Mouse (Mus musculus): ENCODE data around the gene Fbxo40. TPM values are rescaled to one million over a fixed set of nuclear protein-coding genes. Genes with fewer than 3 reads are reported as not detected.

Gene Fbxo40
- polyA plus RNA-seq, 1 experiment from 2014 or later = not detected

- peaks cover 21% of the 10 kb centered on the region for H3K36me3 ChIP-seq (ENCODE audit: control insufficient read depth, insufficient read depth, low read length)
- no peak for DNase-seq (ENCODE audit: low spot score)
- WGBS = 78% methylated on average over 6 of the region's 6 CpGs
Observed at GRCm38 (mm10) chr16:36921980-36922379, 68.3 kb downstream of the Fbxo40 start.

GRCm38 (mm10) chr16:36921067-36921613, 69.1 kb downstream of the Fbxo40 start:
- WGBS = 89% methylated on average over 8 of the region's 8 CpGs
- ATAC-seq (replicated peaks; ENCODE audit: low FRiP score) (no peak), DNase-seq (ENCODE audit: low spot score) (no peak)
- Histone ChIP-seq H3K27ac (ENCODE audit: low read depth, low read length) (no peak overlapping the region), H3K9me3 (ENCODE audit: control insufficient read depth, low read length) (no peaks in the 10 kb centered on the region), H3K9ac (ENCODE audit: low read depth, low read length) (no peak overlapping the region), H3K36me3 (ENCODE audit: control insufficient read depth, insufficient read depth, low read length) (peaks cover 23% of the 10 kb centered on the region), H3K4me3 (ENCODE audit: low read depth, low read length) (no peak overlapping the region), H3K4me2 (no peak overlapping the region), H3K27me3 (replicated peaks; ENCODE audit: control insufficient read depth, insufficient read depth, low read length) (no peaks in the 10 kb centered on the region), H3K4me1 (replicated peaks; ENCODE audit: control insufficient read depth, insufficient read depth, low read length) (no peaks in the 10 kb centered on the region)

More at GRCm38 (mm10) chr16:36921980-36922379, 68.3 kb downstream of the Fbxo40 start:
- Histone ChIP-seq H3K27ac (ENCODE audit: low read depth, low read length) (no peak overlapping the region), H3K4me2 (no peak overlapping the region), H3K4me3 (ENCODE audit: low read depth, low read length) (no peak overlapping the region), H3K9ac (ENCODE audit: low read depth, low read length) (no peak overlapping the region), H3K4me1 (replicated peaks; ENCODE audit: control insufficient read depth, insufficient read depth, low read length) (no peaks in the 10 kb centered on the region), H3K9me3 (ENCODE audit: control insufficient read depth, low read length) (no peaks in the 10 kb centered on the region), H3K27me3 (replicated peaks; ENCODE audit: control insufficient read depth, insufficient read depth, low read length) (no peaks in the 10 kb centered on the region)
- no peak for ATAC-seq (replicated peaks; ENCODE audit: low FRiP score)

DNA sequence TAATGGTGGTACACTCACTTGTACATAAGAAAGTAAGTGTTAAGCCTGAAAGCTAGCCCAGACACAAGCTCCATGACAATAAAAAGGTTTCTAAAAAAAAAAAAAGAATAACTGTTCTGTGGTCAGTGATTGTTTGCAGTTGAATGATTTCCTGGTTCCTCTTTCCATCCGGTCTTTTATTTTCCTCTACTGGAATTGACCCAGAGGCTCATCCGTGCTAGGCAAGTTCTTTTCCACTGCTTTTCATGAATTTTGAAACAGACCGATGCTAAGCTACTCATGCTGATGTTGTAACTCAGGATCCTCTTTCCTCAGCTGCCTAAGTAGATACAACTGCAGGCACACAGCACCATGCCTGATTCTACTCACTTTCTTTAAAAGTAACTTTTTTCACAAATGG, 69.9 kb downstream of the Fbxo40 start:
- no peaks in the 10 kb centered on the region for H3K4me1 ChIP-seq (replicated peaks; ENCODE audit: control insufficient read depth, insufficient read depth, low read length)
- H3K9me3 ChIP-seq (ENCODE audit: control insufficient read depth, low read length) = no peaks in the 10 kb centered on the region
- H3K27me3 ChIP-seq (replicated peaks; ENCODE audit: control insufficient read depth, insufficient read depth, low read length) = no peaks in the 10 kb centered on the region
- H3K4me2 ChIP-seq = no peak overlapping the region
- ATAC-seq (replicated peaks; ENCODE audit: low FRiP score) (no peak), DNase-seq (ENCODE audit: low spot score) (no peak)
- peaks cover 19% of the 10 kb centered on the region for H3K36me3 ChIP-seq (ENCODE audit: control insufficient read depth, insufficient read depth, low read length)
- WGBS = 79% methylated on average over 3 of the region's 3 CpGs
- H3K9ac ChIP-seq (ENCODE audit: low read depth, low read length) = no peak overlapping the region
- no peak overlapping the region for H3K27ac ChIP-seq (ENCODE audit: low read depth, low read length)
- no peak overlapping the region for H3K4me3 ChIP-seq (ENCODE audit: low read depth, low read length)

- no peaks in the 10 kb centered on the region for H3K9me3 ChIP-seq (ENCODE audit: control insufficient read depth, low read length)
- H3K36me3 ChIP-seq (ENCODE audit: control insufficient read depth, insufficient read depth, low read length) = peaks cover 16% of the 10 kb centered on the region
- no peak overlapping the region for H3K4me3 ChIP-seq (ENCODE audit: low read depth, low read length)
- no peak overlapping the region for H3K27ac ChIP-seq (ENCODE audit: low read depth, low read length)
- WGBS = 95% methylated on average over 10 of the region's 10 CpGs
- no peaks in the 10 kb centered on the region for H3K27me3 ChIP-seq (replicated peaks; ENCODE audit: control insufficient read depth, insufficient read depth, low read length)
- H3K9ac ChIP-seq (ENCODE audit: low read depth, low read length) = no peak overlapping the region
- DNase-seq (ENCODE audit: low spot score) (no peak), ATAC-seq (replicated peaks; ENCODE audit: low FRiP score) (no peak)
- H3K4me1 ChIP-seq (replicated peaks; ENCODE audit: control insufficient read depth, insufficient read depth, low read length) = no peaks in the 10 kb centered on the region
- H3K4me2 ChIP-seq = no peak overlapping the region
Observed at GRCm38 (mm10) chr16:36918505-36918904, 71.8 kb downstream of the Fbxo40 start.

GRCm38 (mm10) chr16:36914195-36914594, 76.1 kb downstream of the Fbxo40 start:
- no peak overlapping the region for H3K4me2 ChIP-seq
- no peaks in the 10 kb centered on the region for H3K27me3 ChIP-seq (replicated peaks; ENCODE audit: control insufficient read depth, insufficient read depth, low read length)
- H3K4me1 ChIP-seq (replicated peaks; ENCODE audit: control insufficient read depth, insufficient read depth, low read length) = no peaks in the 10 kb centered on the region
- H3K9ac ChIP-seq (ENCODE audit: low read depth, low read length) = no peak overlapping the region
- H3K4me3 ChIP-seq (ENCODE audit: low read depth, low read length) = no peak overlapping the region
- 88% methylated on average over 5 of the region's 5 CpGs for WGBS
- H3K27ac ChIP-seq (ENCODE audit: low read depth, low read length) = no peak overlapping the region
- ATAC-seq (replicated peaks; ENCODE audit: low FRiP score) (no peak), DNase-seq (ENCODE audit: low spot score) (no peak)
- H3K9me3 ChIP-seq (ENCODE audit: control insufficient read depth, low read length) = no peaks in the 10 kb centered on the region
- H3K36me3 ChIP-seq (ENCODE audit: control insufficient read depth, insufficient read depth, low read length) = peaks cover 20% of the 10 kb centered on the region

Other genes with a start within 250 kb of the Fbxo40 start
- gene Slc15a2, start 205.5 kb downstream of the Fbxo40 start, polyA plus RNA-seq (2014; fragmentation: Nextera tagmentation; extraction: Ambion mirVana) = 1.2 and 2.9 TPM in 2 replicates
- gene Iqcb1, start 162.1 kb downstream of the Fbxo40 start, polyA plus RNA-seq (2014; fragmentation: Nextera tagmentation; extraction: Ambion mirVana) = 30.3 and 32.1 TPM in 2 replicates
- gene Eaf2, start 115.5 kb downstream of the Fbxo40 start, polyA plus RNA-seq (2014; fragmentation: Nextera tagmentation; extraction: Ambion mirVana) = 0.53 and 0.71 TPM in 2 replicates
- gene Golgb1, start 115.3 kb downstream of the Fbxo40 start, polyA plus RNA-seq (2014; fragmentation: Nextera tagmentation; extraction: Ambion mirVana) = 41.5 and 50.5 TPM in 2 replicates
- 5.4 and 8.3 TPM in 2 replicates for gene Hcls1, start 55.5 kb downstream of the Fbxo40 start, polyA plus RNA-seq (2014; fragmentation: Nextera tagmentation; extraction: Ambion mirVana)
- gene Polq, start 21.3 kb upstream of the Fbxo40 start, polyA plus RNA-seq (2014; fragmentation: Nextera tagmentation; extraction: Ambion mirVana) = 18.9 and 21.6 TPM in 2 replicates